Mouse (Mus musculus): ENCODE results near the gene Gm47841.

The Gm47841 gene

DNA sequence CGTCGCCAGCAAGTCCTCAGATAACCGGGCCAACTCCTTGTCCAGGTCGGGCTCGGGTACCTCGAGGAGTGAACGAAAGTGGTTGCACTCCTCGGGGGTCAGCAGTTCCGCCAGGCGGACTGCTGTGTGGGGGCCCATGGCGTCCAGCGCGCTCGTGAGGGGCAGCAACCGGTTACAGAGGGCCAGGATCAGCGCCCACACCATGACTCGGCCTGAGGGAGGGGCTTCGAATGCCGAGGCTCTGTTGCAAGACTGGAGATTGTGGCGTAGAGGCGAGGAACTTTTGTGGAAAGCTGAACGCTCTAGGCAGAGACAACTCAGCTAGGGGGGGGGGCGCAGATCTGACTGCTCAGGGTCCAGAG, at the start of gene Gm47841:
Gm47841 (minus strand) TSS at position 204 of the 362 bp plus-strand sequence.
- no peak for DNase-seq (ENCODE audit: low spot score)

GRCm38 (mm10) chr15:101095392-101095791, 48.2 kb upstream of the Gm47841 start:
- no peak for DNase-seq (ENCODE audit: low spot score)

DNA sequence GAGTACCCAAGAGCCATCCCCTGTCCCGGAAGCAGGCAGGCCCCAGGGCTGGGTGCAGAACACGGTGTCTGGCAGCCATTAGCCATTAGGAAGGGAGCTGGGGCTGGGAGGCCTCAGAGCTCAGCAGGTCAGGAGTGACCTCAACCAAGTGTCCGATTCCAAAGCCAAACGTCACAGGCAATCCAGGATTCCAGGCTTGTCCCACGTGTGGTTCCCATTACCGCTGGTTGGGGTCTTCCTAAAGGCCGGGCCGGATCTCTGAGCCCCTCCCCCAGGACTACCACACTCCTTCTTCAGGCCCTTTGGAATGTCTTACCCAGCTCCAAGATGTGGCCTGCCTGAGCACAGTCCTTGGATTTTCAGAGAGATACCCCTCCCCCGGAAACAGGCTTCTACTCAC, 47.8 kb upstream of the Gm47841 start:
- no peak for DNase-seq (ENCODE audit: low spot score)

DNA sequence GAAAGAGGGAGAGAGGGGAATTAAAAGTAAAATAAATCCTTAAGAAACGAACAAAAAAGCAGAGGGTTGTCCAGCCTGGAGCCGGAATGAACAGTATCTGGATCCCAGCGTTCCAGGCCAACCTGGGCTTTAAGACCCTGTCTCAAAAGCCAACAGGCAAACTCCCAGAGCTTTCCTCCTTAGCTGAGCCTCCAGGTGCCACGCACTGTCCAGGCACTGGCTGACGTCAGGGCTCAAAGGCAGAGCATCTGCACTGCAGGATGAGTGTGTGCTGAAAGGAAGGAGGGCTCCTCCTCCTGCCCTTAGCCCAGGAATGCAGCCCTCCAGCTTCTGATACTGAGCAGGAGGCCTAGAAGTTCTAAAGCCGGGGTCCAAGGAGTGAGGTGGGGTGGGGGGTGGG, 46.8 kb upstream of the Gm47841 start:
- DNase-seq (ENCODE audit: low spot score) = no peak

- DNase-seq (ENCODE audit: low spot score) = no peak
Measured at GRCm38 (mm10) chr15:101092829-101093648, 45.8 kb upstream of the Gm47841 start.

DNA sequence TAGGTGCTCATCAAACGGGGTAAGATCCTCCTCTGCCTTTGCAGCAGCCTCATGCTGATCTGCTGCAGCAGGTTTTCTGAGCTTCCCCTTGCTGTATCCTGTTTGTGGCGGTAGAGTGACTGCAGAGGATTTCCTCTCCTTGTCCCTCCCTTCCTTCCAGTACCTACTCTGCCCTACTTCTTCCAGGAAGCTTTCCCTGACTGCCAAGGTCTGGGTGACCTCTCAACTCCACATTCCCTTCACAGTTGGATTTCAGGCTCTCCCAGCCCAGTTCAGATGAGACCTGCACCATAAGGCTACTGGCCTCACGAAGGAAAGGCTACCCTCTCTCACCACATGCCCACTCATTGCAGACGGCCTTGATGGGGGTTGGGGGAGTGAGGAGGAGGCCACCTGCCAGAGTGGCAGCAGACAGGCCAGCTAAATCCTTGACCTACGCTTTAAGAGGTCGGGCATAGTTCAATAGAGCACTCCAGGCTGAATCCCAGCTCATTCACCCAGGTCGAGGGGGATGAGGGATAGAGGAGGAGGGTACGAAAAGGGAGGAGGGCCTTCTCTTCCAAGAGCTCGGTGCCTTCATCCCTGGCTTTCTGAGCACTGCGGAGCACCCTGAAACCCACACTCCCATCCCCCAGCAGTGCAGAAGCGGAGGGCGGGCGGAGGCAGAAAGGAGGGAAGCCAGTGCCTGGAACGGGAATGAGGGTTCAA, 45.1 kb upstream of the Gm47841 start:
- DNase-seq (ENCODE audit: low spot score) = no peak

- no peak for DNase-seq (ENCODE audit: low spot score)
Measured at GRCm38 (mm10) chr15:101091551-101091950, 44.4 kb upstream of the Gm47841 start.

DNA sequence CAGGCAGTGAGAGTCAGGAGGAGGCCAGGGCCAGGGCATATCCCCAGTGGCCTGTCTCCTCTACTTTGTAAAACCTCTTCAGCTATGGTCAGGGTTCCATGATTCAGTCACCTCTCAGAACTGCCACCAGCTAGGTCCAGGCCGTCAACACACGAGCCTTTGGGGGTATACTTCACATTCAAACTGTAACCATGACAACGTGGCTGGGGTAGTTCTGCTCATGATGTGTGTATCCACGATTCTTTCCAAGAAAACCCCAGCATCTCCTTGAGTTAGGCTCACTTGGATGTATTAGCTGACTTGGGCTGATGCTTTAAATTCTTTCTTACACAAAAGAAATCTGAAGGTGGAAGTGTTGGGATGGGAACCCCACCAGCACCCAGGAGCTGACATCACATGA, 41.1 kb upstream of the Gm47841 start:
- DNase-seq (ENCODE audit: low spot score) = no peak

GRCm38 (mm10) chr15:101086956-101087355, 39.8 kb upstream of the Gm47841 start:
- no peak for DNase-seq (ENCODE audit: low spot score)

GRCm38 (mm10) chr15:101086451-101086850, 39.3 kb upstream of the Gm47841 start:
- DNase-seq (ENCODE audit: low spot score) = no peak

DNA sequence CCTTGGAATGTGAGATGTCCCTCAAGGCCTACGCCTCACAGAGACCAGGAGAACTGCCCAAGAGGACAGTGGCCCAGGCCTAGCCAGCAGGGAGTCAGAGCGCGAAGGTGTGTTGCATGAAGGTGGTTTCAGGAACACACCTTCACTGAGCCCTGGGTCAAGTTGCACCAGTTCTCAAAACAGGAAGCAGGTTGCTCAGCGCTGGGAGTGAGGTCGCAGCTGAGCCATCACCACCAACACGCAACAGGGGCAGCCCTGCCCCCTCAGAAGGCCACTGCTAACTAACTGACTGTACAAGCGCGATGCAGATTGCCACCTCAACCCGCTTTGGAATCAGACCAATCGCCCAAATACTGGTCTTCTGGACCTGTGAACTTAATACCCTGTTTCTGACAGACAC, 37.3 kb upstream of the Gm47841 start:
- DNase-seq (ENCODE audit: low spot score) = no peak

DNA sequence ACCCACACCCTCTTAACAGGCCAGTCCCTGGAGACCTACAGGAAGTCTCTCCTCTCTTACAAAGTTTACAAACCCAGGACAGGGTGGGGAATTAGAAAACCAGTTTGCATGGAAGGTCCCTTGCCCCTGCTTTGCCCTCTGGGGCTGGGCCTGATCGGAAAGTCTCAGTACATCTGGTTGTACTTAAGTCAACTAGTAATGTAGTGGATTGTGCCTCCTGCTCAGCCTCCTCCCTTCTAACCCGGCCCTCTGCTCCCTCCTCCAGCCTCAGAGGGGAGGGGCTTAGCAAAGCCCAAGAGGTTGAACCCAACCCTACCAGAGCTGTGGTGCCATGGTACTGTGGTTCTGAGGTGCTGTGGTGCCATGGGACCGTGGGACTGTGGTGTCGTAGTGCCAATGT, 35.0 kb upstream of the Gm47841 start:
- DNase-seq (ENCODE audit: low spot score) = no peak

DNA sequence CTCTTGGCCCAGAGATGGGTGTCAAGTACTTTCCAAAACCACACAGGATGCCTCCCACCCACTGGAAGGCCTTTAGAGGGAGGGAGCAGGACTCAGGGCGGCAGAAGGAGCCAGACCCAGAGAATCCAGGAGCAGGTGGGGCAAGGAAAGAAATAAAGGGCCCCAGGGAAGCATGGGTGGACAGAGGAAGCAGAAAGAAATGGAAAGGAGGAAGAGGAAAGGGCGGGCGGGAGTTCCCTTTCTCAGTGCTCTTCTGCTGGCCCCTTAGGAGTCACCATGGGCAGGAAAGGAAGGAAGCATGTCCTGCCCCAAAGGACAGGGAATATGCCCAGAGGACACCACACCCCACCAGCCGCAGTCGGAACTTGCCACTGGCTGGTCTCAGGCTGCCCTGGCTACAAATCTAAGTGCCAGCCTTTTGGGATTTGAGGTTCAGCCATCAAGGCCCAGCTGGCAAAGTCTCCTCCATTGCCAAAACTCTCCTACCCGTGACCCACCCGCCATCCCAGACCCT, 33.9 kb upstream of the Gm47841 start:
- no peak for DNase-seq (ENCODE audit: low spot score)

GRCm38 (mm10) chr15:101080031-101080520, 32.9 kb upstream of the Gm47841 start:
- no peak for DNase-seq (ENCODE audit: low spot score)

- peak; percentile 81 for DNase-seq (ENCODE audit: low spot score)
Measured at GRCm38 (mm10) chr15:101078731-101079156, 31.5 kb upstream of the Gm47841 start.

- no peak for DNase-seq (ENCODE audit: low spot score)
Measured at GRCm38 (mm10) chr15:101077813-101078730, 30.9 kb upstream of the Gm47841 start, which contains the start of gene Fignl2. Fignl2 (minus strand) TSS chr15:101078567.

GRCm38 (mm10) chr15:101077001-101077812, 30.0 kb upstream of the Gm47841 start:
- DNase-seq (ENCODE audit: low spot score) = no peak

DNA sequence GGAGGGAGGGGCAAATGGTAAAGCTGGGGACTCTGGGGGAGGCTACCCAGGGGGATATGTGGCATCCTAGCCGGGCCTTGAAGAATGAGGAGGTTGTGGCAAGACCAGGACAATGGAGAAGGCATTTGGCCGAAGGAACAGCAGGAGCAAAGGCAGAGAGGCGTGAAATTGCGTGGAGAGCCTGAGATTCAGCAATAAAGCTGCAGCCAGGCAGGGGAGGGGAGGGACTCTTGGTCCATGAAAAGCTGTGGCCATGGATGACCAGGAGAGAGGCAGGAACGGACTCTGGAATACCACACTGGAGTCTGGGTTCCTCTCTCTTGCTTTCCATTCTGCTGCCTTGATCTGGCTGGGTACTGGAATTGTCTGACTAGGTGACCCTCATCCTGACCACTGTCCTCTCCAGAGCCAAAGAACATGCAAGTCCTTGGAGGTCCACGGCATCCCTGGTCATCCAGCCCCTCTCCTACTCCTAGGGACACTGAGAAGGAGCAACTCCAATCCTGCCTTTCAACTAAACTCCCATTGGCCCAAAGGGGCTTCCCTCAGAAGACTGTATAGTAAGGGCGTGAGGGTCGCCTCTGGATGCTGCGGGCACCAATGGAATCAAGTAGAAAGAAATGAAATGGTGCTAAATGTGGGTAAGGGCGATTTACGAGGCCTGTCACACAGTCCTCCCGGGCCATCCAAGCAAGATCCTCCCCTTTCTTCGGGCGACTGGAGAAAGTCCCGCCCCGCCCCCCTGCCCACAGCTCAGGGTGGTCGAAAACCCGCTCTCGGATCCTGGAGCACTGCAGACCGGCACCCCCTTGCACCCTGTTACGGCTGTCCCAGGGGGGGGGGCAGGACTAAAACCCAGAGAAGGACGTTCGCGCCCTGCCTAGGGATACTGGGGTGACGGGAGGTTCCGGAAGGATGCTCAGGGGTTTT, 29.1 kb upstream of the Gm47841 start:
- DNase-seq (ENCODE audit: low spot score) = no peak

GRCm38 (mm10) chr15:101075656-101076055, 28.5 kb upstream of the Gm47841 start:
- DNase-seq (ENCODE audit: low spot score) = no peak

- DNase-seq (ENCODE audit: low spot score) = no peak
Measured at GRCm38 (mm10) chr15:101075150-101075549, 28.0 kb upstream of the Gm47841 start.

All from ovary, postnatal 10 days (tissue).